Mouse (Mus musculus) heart, postnatal 0 days (tissue): Measurements from ENCODE around the gene Slc37a2. TPM values are rescaled to one million over a fixed set of nuclear protein-coding genes. Genes with fewer than 3 reads are reported as not detected.

Experiments used
- ATAC-seq: fragments of 200-750 bp; cut with Nextera tagmentation; 2 replicates; pipeline ENCODE4 v1.8.0; 2017; ENCODE audit warnings: low read depth, moderate number of reproducible peaks, moderate library complexity; ENCODE audit not compliant: insufficient read depth
- DNase-seq: peaks from one replicate; pipeline ENCODE4 v3.0.0-alpha.2; 2016; ENCODE audit warnings: low spot score
- H3K27ac ChIP-seq: fragments of 300-500 bp; sonication (generic); 2 replicates; pipeline ENCODE4 v1.5.1; 2014; ENCODE audit warnings: low read depth, mild to moderate bottlenecking
- H3K27me3 ChIP-seq: fragments of 300-500 bp; sonication (generic); 2 replicates; pipeline ENCODE4 v1.6.1; 2014; ENCODE audit warnings: low read length, mixed read lengths; ENCODE audit not compliant: control insufficient read depth, insufficient read depth
- H3K36me3 ChIP-seq: fragments of 300-500 bp; sonication (generic); replicated peaks from 2 replicates; pipeline ENCODE4 v1.6.1; 2014; ENCODE audit warnings: low read length, mixed read lengths; ENCODE audit not compliant: control insufficient read depth, insufficient read depth
- H3K4me1 ChIP-seq: fragments of 300-500 bp; sonication (generic); 2 replicates; pipeline ENCODE4 v1.6.1; 2014; ENCODE audit warnings: antibody characterized with exemption; ENCODE audit not compliant: control insufficient read depth, insufficient read depth
- H3K4me2 ChIP-seq: fragments of 300-500 bp; sonication (generic); 2 replicates; pipeline ENCODE4 v1.6.1; 2014; ENCODE audit warnings: low read depth, mild to moderate bottlenecking, low read length, moderate library complexity
- H3K4me3 ChIP-seq: fragments of 300-500 bp; sonication (generic); 2 replicates; pipeline ENCODE4 v1.5.1; 2014; ENCODE audit warnings: low read depth, low read length
- H3K9ac ChIP-seq: fragments of 300-500 bp; sonication (generic); replicated peaks from 2 replicates; pipeline ENCODE4 v1.6.1; 2014; ENCODE audit warnings: low read depth, low read length, mixed read lengths
- H3K9me3 ChIP-seq: fragments of 300-500 bp; sonication (generic); replicated peaks from 2 replicates; pipeline ENCODE4 v1.6.1; 2016; ENCODE audit warnings: low read length; ENCODE audit not compliant: control insufficient read depth
- CTCF ChIP-seq: IDR thresholded peaks from 2 replicates; pipeline ENCODE4 v1.5.1; 2016; ENCODE audit warnings: antibody characterized with exemption, control low read depth, low read depth
- EP300 ChIP-seq: IDR thresholded peaks from 2 replicates; pipeline ENCODE4 v1.6.1; 2016; ENCODE audit warnings: antibody characterized with exemption, low read depth
- WGBS: fragments of 180-500 bp; shearing (Covaris S2); extraction: QIAGEN DNeasy Blood & Tissue Kit; methylation state at CpG from one replicate; pipeline ENCODE4 v1.1.7; 2014; 5-methylcytosine and 5-hydroxymethylcytosine counted together
- polyA plus RNA-seq: library from polyadenylated mRNA; unstranded; fragments of >200 nt; fragmentation: Nextera tagmentation; extraction: Ambion mirVana; gene quantifications from 2 replicates; pipeline ENCODE4 v1.2.1, GENCODE M21; 2015
- total RNA-seq: library from RNA; depleted of rRNA; stranded (reverse); fragments of >200 nt; gene quantifications from 2 replicates; pipeline ENCODE4 v1.2.3, GENCODE M21; 2014; ENCODE audit warnings: low replicate concordance

The Slc37a2 gene
- total and polyA plus RNA-seq, 2 experiments from 2014 or later: 0.92 to 1.4 TPM

GRCm38 (mm10) chr9:37254531-37255110 is 917 bp downstream of the Slc37a2 start:
- DNase-seq: no peak
- H3K9ac ChIP-seq: peak overlapping the region; percentile 39; the same call in 1 of the 2 replicates
- no peaks in the 10 kb centered on the region for H3K36me3 ChIP-seq
- H3K27me3 ChIP-seq: no peaks in the 10 kb centered on the region
- peak overlapping the region; percentile 92 for H3K4me2 ChIP-seq
- peak overlapping the region; percentile 53 for H3K4me3 ChIP-seq
- TF ChIP-seq CTCF (no peak), EP300 (no peak)
- no peak overlapping the region for H3K27ac ChIP-seq
- no peak for ATAC-seq
- 14% methylated on average over 6 of the region's 6 CpGs for WGBS
- no peaks in the 10 kb centered on the region for H3K9me3 ChIP-seq
- H3K4me1 ChIP-seq: peaks cover 5% of the 10 kb centered on the region; the same call in 1 of the 2 replicates

GRCm38 (mm10) chr9:37250631-37251030 is 4.9 kb downstream of the Slc37a2 start:
- 74% methylated on average over 6 of the region's 6 CpGs for WGBS
- DNase-seq: no peak
- no peak overlapping the region for H3K27ac ChIP-seq
- H3K9me3 ChIP-seq: no peaks in the 10 kb centered on the region
- ATAC-seq: no peak
- no peak overlapping the region for H3K4me2 ChIP-seq
- no peaks in the 10 kb centered on the region for H3K27me3 ChIP-seq
- H3K36me3 ChIP-seq: no peaks in the 10 kb centered on the region
- no peak overlapping the region for H3K9ac ChIP-seq
- no peak for TF ChIP-seq CTCF
- TF ChIP-seq EP300: no peak
- H3K4me1 ChIP-seq: peaks cover 9% of the 10 kb centered on the region; the same call in 1 of the 2 replicates
- no peak overlapping the region for H3K4me3 ChIP-seq

DNA sequence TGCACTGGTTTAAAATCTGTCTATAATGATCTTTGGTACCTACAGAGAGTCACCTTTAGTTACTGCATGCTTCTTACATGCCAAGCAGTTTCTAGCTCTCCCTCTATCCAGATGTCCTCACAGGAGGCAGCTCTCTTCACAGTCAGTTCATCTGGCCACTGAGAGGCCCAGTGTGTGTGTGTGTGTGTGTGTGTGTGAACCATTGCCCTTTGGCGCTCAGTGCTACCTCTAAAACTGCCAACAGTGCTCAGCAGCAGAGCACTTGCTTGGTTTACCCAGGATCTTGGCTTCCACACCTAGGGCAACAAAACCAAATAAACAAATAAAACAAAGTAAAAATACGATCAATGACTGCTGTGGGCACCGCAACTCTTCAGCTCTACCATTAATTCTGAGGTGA is 5.6 kb downstream of the Slc37a2 start:
- no peaks in the 10 kb centered on the region for H3K27me3 ChIP-seq
- H3K36me3 ChIP-seq: no peaks in the 10 kb centered on the region
- peaks cover 8% of the 10 kb centered on the region; the same call in 1 of the 2 replicates for H3K4me1 ChIP-seq
- 91% methylated on average over 3 of the region's 3 CpGs for WGBS
- no peak overlapping the region for H3K27ac ChIP-seq
- H3K9ac ChIP-seq: no peak overlapping the region
- TF ChIP-seq CTCF (no peak), EP300 (no peak)
- no peak overlapping the region for H3K4me2 ChIP-seq
- DNase-seq (no peak), ATAC-seq (no peak)
- no peaks in the 10 kb centered on the region for H3K9me3 ChIP-seq
- H3K4me3 ChIP-seq: no peak overlapping the region

- TF ChIP-seq CTCF (no peak), EP300 (no peak)
- Histone ChIP-seq H3K9me3 (no peaks in the 10 kb centered on the region), H3K4me3 (no peak overlapping the region), H3K27ac (no peak overlapping the region), H3K27me3 (no peaks in the 10 kb centered on the region), H3K9ac (no peak overlapping the region), H3K36me3 (no peaks in the 10 kb centered on the region), H3K4me1 (0 out of 2 replicates have a peak, but pooled peaks cover 3% of the 10 kb centered on the region), H3K4me2 (no peak overlapping the region)
- WGBS: 49% methylated on average over 3 of the region's 3 CpGs
- DNase-seq (no peak), ATAC-seq (no peak)
Observed at GRCm38 (mm10) chr9:37248381-37248906, 7.1 kb downstream of the Slc37a2 start.

DNA sequence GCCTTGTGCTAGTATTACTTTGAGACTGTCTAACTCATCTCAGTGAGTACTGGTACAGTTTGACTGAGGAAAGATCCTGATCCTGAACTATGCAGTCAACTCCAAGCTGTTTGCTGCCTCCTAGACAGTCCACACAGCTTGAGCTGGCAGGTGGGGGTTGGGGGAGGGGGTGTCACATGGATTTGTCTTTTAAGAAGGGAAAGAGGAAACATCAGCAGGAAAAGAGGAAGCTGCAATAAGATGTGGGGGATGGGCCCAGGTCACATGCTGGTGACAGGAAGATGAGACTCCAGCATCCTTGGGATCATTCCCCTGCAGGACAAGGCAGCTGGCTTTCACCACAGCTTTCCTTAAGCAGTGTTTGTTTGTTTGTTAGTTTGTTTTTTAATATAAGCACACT is 8.1 kb downstream of the Slc37a2 start:
- Histone ChIP-seq H3K36me3 (no peaks in the 10 kb centered on the region), H3K4me2 (no peak overlapping the region), H3K4me3 (no peak overlapping the region), H3K9me3 (no peaks in the 10 kb centered on the region), H3K27ac (no peak overlapping the region; the same call in 1 of the 2 replicates), H3K9ac (no peak overlapping the region), H3K4me1 (0 out of 2 replicates have a peak, but pooled peaks cover 3% of the 10 kb centered on the region), H3K27me3 (no peaks in the 10 kb centered on the region)
- no peak for ATAC-seq
- no peak for DNase-seq
- TF ChIP-seq EP300: no peak
- TF ChIP-seq CTCF: no peak
